Mouse (Mus musculus) megakaryocyte-erythroid progenitor cell, adult 5-6 weeks (primary cell): Measurements from ENCODE around the gene Dgkq. TPM values are rescaled to one million over a fixed set of nuclear protein-coding genes. Genes with fewer than 3 reads are reported as not detected.

Experiments used
- ATAC-seq: replicated peaks from 2 replicates; pipeline ENCODE4 v1.8.0; 2016; ENCODE audit warnings: mild to moderate bottlenecking, inconsistent platforms; ENCODE audit not compliant: severe bottlenecking, poor library complexity, low FRiP score, low TSS enrichment
- total RNA-seq, 2 experiments: library from RNA; stranded (forward) in 1 of 2; stranded (reverse) in 1 of 2; fragments of 200-1000, 215-1000 nt in 1 of 2; fragments of >200 nt in 1 of 2; fragmentation: Nextera tagmentation in 1 of 2; gene quantifications; 2 replicates each; pipeline ENCODE4 v1.2.3; 2014 to 2017

Gene Dgkq
- total RNA-seq, 2 experiments from 2014 or later: 10.5 to 24.7 TPM

- ATAC-seq: peak; percentile 27
These were observed 22.8 kb upstream of the Dgkq start, which contains the start of gene Fgfrl1 for GRCm38 (mm10) chr5:108692271-108692670. TSS of gene Fgfrl1 (plus strand) at chr5:108692382.

- no peak for ATAC-seq
These were observed 21.7 kb upstream of the Dgkq start for GRCm38 (mm10) chr5:108691152-108691551.

GRCm38 (mm10) chr5:108689091-108689490, 19.6 kb upstream of the Dgkq start:
- no peak for ATAC-seq

GRCm38 (mm10) chr5:108680871-108681270, 11.4 kb upstream of the Dgkq start:
- no peak for ATAC-seq

- ATAC-seq: no peak
These were observed 10.4 kb upstream of the Dgkq start for GRCm38 (mm10) chr5:108679909-108680308.

GRCm38 (mm10) chr5:108678296-108678854, 8.9 kb upstream of the Dgkq start:
- no peak for ATAC-seq

GRCm38 (mm10) chr5:108677605-108678295, 8.3 kb upstream of the Dgkq start:
- peak; percentile 38 for ATAC-seq

GRCm38 (mm10) chr5:108676772-108677498, 7.5 kb upstream of the Dgkq start:
- peak; percentile 69 for ATAC-seq

GRCm38 (mm10) chr5:108675251-108675816, 5.9 kb upstream of the Dgkq start, which contains the start of gene Slc26a1:
TSS of gene Slc26a1 (minus strand) at chr5:108675569.
- ATAC-seq: peak; percentile 54

- no peak for ATAC-seq
These were observed 5.2 kb upstream of the Dgkq start for GRCm38 (mm10) chr5:108674624-108675023.

- ATAC-seq: no peak
These were observed 2.3 kb upstream of the Dgkq start for GRCm38 (mm10) chr5:108671757-108672156.

GRCm38 (mm10) chr5:108670785-108671184, 1.3 kb upstream of the Dgkq start:
- ATAC-seq: peak; percentile 52

GRCm38 (mm10) chr5:108669986-108670385, 514 bp upstream of the Dgkq start:
- ATAC-seq: no peak

- peak; percentile 2; the same call in 1 of the 2 replicates for ATAC-seq
These were observed 1.0 kb downstream of the Dgkq start for GRCm38 (mm10) chr5:108668387-108668932.

GRCm38 (mm10) chr5:108667370-108667769, 2.1 kb downstream of the Dgkq start:
- no peak for ATAC-seq

GRCm38 (mm10) chr5:108665066-108665465, 4.4 kb downstream of the Dgkq start:
- no peak for ATAC-seq

GRCm38 (mm10) chr5:108662772-108663171, 6.7 kb downstream of the Dgkq start:
- ATAC-seq: no peak

- ATAC-seq: peak; percentile 95
These were observed 8.7 kb downstream of the Dgkq start for GRCm38 (mm10) chr5:108660632-108661268.
